Mouse (Mus musculus) liver, postnatal 0 days (tissue): ENCODE measurements around the gene Slc4a10.

Experiments
- CTCF ChIP-seq: sonication (generic); IDR thresholded peaks from 2 replicates; pipeline ENCODE4 v1.5.1; 2016; ENCODE audit warnings: antibody characterized with exemption, low read depth
- EP300 ChIP-seq: IDR thresholded peaks from 2 replicates; pipeline ENCODE4 v1.6.1; 2016; ENCODE audit warnings: antibody characterized with exemption, low read depth, mild to moderate bottlenecking

- TF ChIP-seq CTCF, result no peak
- TF ChIP-seq EP300, result no peak
Observed at GRCm38 (mm10) chr2:62047504-62048005, 1.3 kb downstream of the Slc4a10 start.
